Mouse (Mus musculus) spleen, adult 2 months (tissue): Measurements from ENCODE around the gene Ucn.

Experiments
- CTCF ChIP-seq: fragments of 200-500 bp; IDR thresholded peaks from 2 replicates; pipeline ENCODE4 v1.5.1; 2011; ENCODE audit warnings: mild to moderate bottlenecking, inconsistent platforms; ENCODE audit not compliant: insufficient read depth, insufficient read length, insufficient replicate concordance; ENCODE audit errors: extremely low read depth
- POLR2A ChIP-seq: fragments of 200-500 bp; IDR thresholded peaks from 2 replicates; pipeline ENCODE4 v1.6.1; 2011; ENCODE audit warnings: low read depth, low read length, inconsistent platforms

GRCm38 (mm10) chr5:31094100-31094798 is 44.4 kb downstream of the Ucn start:
- TF ChIP-seq CTCF: no peak
- no peak for TF ChIP-seq POLR2A
